Mouse (Mus musculus): ENCODE data around the gene Apobec4. TPM values are rescaled to one million over a fixed set of nuclear protein-coding genes. Genes with fewer than 3 reads are reported as not detected.
A peak's percentile ranks its signal among the peaks of the same experiment; 100 is the strongest.

Apobec4 gene
- polyA plus RNA-seq (2014; fragmentation: Nextera tagmentation; extraction: Ambion mirVana): not detected in 2 replicates

- H3K27ac ChIP-seq (replicated peaks; ENCODE audit: low read depth, low read length): no peak within 1 kb of the TSS
- H3K4me3 ChIP-seq (ENCODE audit: low read depth, low read length): no peak within 1 kb of the TSS
- ATAC-seq (replicated peaks; ENCODE audit: insufficient number of reproducible peaks, low FRiP score, low TSS enrichment, low read depth) (no peak), DNase-seq (ENCODE audit: low spot score) (no peak)
- H3K9ac ChIP-seq (replicated peaks; ENCODE audit: low read length): no peak within 1 kb of the TSS
- WGBS: 75% methylated on average over 13 of the region's 13 CpGs
- H3K27me3 ChIP-seq (ENCODE audit: control insufficient read depth, insufficient read depth, low read length): no peaks in the 10 kb centered on the region
- H3K36me3 ChIP-seq (replicated peaks; ENCODE audit: control insufficient read depth, insufficient read depth, low read depth, low read length): no peaks in the 10 kb centered on the region
- no peaks in the 10 kb centered on the region for H3K9me3 ChIP-seq (replicated peaks; ENCODE audit: control insufficient read depth, low read length)
- H3K4me1 ChIP-seq (ENCODE audit: control insufficient read depth, insufficient read depth, low read length): no peaks in the 10 kb centered on the region
- H3K4me2 ChIP-seq (ENCODE audit: low read depth, low read length): no peak within 1 kb of the TSS
Observed at GRCm38 (mm10) chr1:152750312-152750965, at the start of gene Apobec4. Apobec4 (plus strand) TSS chr1:152750551.

DNA sequence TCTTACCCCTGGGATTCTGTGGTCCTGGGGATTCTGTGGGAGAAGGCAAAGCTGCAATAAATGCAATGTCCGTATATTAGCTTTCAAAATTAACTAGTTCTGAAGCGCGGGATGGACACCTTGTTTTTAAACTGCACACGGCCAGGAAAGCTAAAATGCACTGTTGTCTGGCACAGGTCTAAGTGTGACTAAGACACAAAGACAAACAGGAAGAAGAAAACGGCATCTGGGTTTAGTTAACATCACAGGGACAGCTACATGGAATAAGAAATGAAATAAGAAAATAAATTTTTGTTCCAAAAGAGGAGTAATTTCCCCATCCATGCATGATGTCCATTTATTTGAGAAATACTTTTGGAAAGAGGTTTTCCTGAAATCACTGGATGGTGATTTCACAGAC is 49.3 kb upstream of the Apobec4 start:
- H3K4me2 ChIP-seq (ENCODE audit: low read depth, low read length): no peak overlapping the region
- no peaks in the 10 kb centered on the region for H3K36me3 ChIP-seq (replicated peaks; ENCODE audit: control insufficient read depth, insufficient read depth, low read depth, low read length)
- no peaks in the 10 kb centered on the region for H3K27me3 ChIP-seq (ENCODE audit: control insufficient read depth, insufficient read depth, low read length)
- no peak overlapping the region for H3K9ac ChIP-seq (replicated peaks; ENCODE audit: low read length)
- H3K4me1 ChIP-seq (ENCODE audit: control insufficient read depth, insufficient read depth, low read length): no peaks in the 10 kb centered on the region
- H3K4me3 ChIP-seq (ENCODE audit: low read depth, low read length): no peak overlapping the region
- DNase-seq (ENCODE audit: low spot score) (no peak), ATAC-seq (replicated peaks; ENCODE audit: insufficient number of reproducible peaks, low FRiP score, low TSS enrichment, low read depth) (no peak)
- no peak overlapping the region for H3K27ac ChIP-seq (replicated peaks; ENCODE audit: low read depth, low read length)
- 75% methylated on average over 5 of the region's 5 CpGs for WGBS
- H3K9me3 ChIP-seq (replicated peaks; ENCODE audit: control insufficient read depth, low read length): no peaks in the 10 kb centered on the region

- 53% methylated on average over 6 of the region's 6 CpGs for whole genome bisulfite sequencing
- Histone ChIP-seq H3K27ac (replicated peaks; ENCODE audit: low read depth, low read length) (no peak overlapping the region), H3K9me3 (replicated peaks; ENCODE audit: control insufficient read depth, low read length) (no peaks in the 10 kb centered on the region), H3K36me3 (replicated peaks; ENCODE audit: control insufficient read depth, insufficient read depth, low read depth, low read length) (no peaks in the 10 kb centered on the region), H3K4me2 (ENCODE audit: low read depth, low read length) (no peak overlapping the region), H3K27me3 (ENCODE audit: control insufficient read depth, insufficient read depth, low read length) (no peaks in the 10 kb centered on the region), H3K4me1 (ENCODE audit: control insufficient read depth, insufficient read depth, low read length) (no peaks in the 10 kb centered on the region), H3K4me3 (ENCODE audit: low read depth, low read length) (no peak overlapping the region), H3K9ac (replicated peaks; ENCODE audit: low read length) (no peak overlapping the region)
- DNase-seq (ENCODE audit: low spot score): no peak
- ATAC-seq (replicated peaks; ENCODE audit: insufficient number of reproducible peaks, low FRiP score, low TSS enrichment, low read depth): no peak
Observed at GRCm38 (mm10) chr1:152702920-152703319, 47.4 kb upstream of the Apobec4 start.

- 56% methylated on average over 6 of the region's 6 CpGs for WGBS
- Histone ChIP-seq H3K4me2 (ENCODE audit: low read depth, low read length) (no peak overlapping the region), H3K27ac (replicated peaks; ENCODE audit: low read depth, low read length) (no peak overlapping the region), H3K4me1 (ENCODE audit: control insufficient read depth, insufficient read depth, low read length) (no peaks in the 10 kb centered on the region), H3K27me3 (ENCODE audit: control insufficient read depth, insufficient read depth, low read length) (no peaks in the 10 kb centered on the region), H3K9me3 (replicated peaks; ENCODE audit: control insufficient read depth, low read length) (no peaks in the 10 kb centered on the region), H3K9ac (replicated peaks; ENCODE audit: low read length) (no peak overlapping the region), H3K36me3 (replicated peaks; ENCODE audit: control insufficient read depth, insufficient read depth, low read depth, low read length) (no peaks in the 10 kb centered on the region), H3K4me3 (ENCODE audit: low read depth, low read length) (no peak overlapping the region)
- ATAC-seq (replicated peaks; ENCODE audit: insufficient number of reproducible peaks, low FRiP score, low TSS enrichment, low read depth): no peak
- DNase-seq (ENCODE audit: low spot score): no peak
Observed at GRCm38 (mm10) chr1:152703941-152704340, 46.4 kb upstream of the Apobec4 start.

- DNase-seq (ENCODE audit: low spot score): no peak
- 97% methylated on average over 2 of the region's 2 CpGs for WGBS
- H3K36me3 ChIP-seq (replicated peaks; ENCODE audit: control insufficient read depth, insufficient read depth, low read depth, low read length): no peaks in the 10 kb centered on the region
- no peak overlapping the region for H3K4me2 ChIP-seq (ENCODE audit: low read depth, low read length)
- H3K4me1 ChIP-seq (ENCODE audit: control insufficient read depth, insufficient read depth, low read length): no peaks in the 10 kb centered on the region
- no peaks in the 10 kb centered on the region for H3K9me3 ChIP-seq (replicated peaks; ENCODE audit: control insufficient read depth, low read length)
- no peak for ATAC-seq (replicated peaks; ENCODE audit: insufficient number of reproducible peaks, low FRiP score, low TSS enrichment, low read depth)
- no peaks in the 10 kb centered on the region for H3K27me3 ChIP-seq (ENCODE audit: control insufficient read depth, insufficient read depth, low read length)
- H3K4me3 ChIP-seq (ENCODE audit: low read depth, low read length): no peak overlapping the region
- no peak overlapping the region for H3K27ac ChIP-seq (replicated peaks; ENCODE audit: low read depth, low read length)
- no peak overlapping the region for H3K9ac ChIP-seq (replicated peaks; ENCODE audit: low read length)
Observed at GRCm38 (mm10) chr1:152707560-152707959, 42.8 kb upstream of the Apobec4 start.

GRCm38 (mm10) chr1:152711037-152711436 is 39.3 kb upstream of the Apobec4 start:
- H3K4me2 ChIP-seq (ENCODE audit: low read depth, low read length): no peak overlapping the region
- no peaks in the 10 kb centered on the region for H3K9me3 ChIP-seq (replicated peaks; ENCODE audit: control insufficient read depth, low read length)
- WGBS: 88% methylated on average over 4 of the region's 4 CpGs
- DNase-seq (ENCODE audit: low spot score) (no peak), ATAC-seq (replicated peaks; ENCODE audit: insufficient number of reproducible peaks, low FRiP score, low TSS enrichment, low read depth) (no peak)
- no peaks in the 10 kb centered on the region for H3K27me3 ChIP-seq (ENCODE audit: control insufficient read depth, insufficient read depth, low read length)
- H3K4me1 ChIP-seq (ENCODE audit: control insufficient read depth, insufficient read depth, low read length): peaks cover 3% of the 10 kb centered on the region; the same call in 1 of the 2 replicates
- no peak overlapping the region for H3K4me3 ChIP-seq (ENCODE audit: low read depth, low read length)
- no peak overlapping the region for H3K9ac ChIP-seq (replicated peaks; ENCODE audit: low read length)
- H3K27ac ChIP-seq (replicated peaks; ENCODE audit: low read depth, low read length): no peak overlapping the region
- no peaks in the 10 kb centered on the region for H3K36me3 ChIP-seq (replicated peaks; ENCODE audit: control insufficient read depth, insufficient read depth, low read depth, low read length)

- Histone ChIP-seq H3K27ac (replicated peaks; ENCODE audit: low read depth, low read length) (no peak overlapping the region), H3K4me2 (ENCODE audit: low read depth, low read length) (no peak overlapping the region), H3K9me3 (replicated peaks; ENCODE audit: control insufficient read depth, low read length) (no peaks in the 10 kb centered on the region), H3K4me1 (ENCODE audit: control insufficient read depth, insufficient read depth, low read length) (peaks cover 3% of the 10 kb centered on the region; the same call in 1 of the 2 replicates), H3K9ac (replicated peaks; ENCODE audit: low read length) (no peak overlapping the region), H3K4me3 (ENCODE audit: low read depth, low read length) (no peak overlapping the region), H3K27me3 (ENCODE audit: control insufficient read depth, insufficient read depth, low read length) (no peaks in the 10 kb centered on the region), H3K36me3 (replicated peaks; ENCODE audit: control insufficient read depth, insufficient read depth, low read depth, low read length) (no peaks in the 10 kb centered on the region)
- ATAC-seq (replicated peaks; ENCODE audit: insufficient number of reproducible peaks, low FRiP score, low TSS enrichment, low read depth): no peak
- DNase-seq (ENCODE audit: low spot score): no peak
- WGBS: 80% methylated on average over 4 of the region's 4 CpGs
Observed at GRCm38 (mm10) chr1:152713924-152714323, 36.4 kb upstream of the Apobec4 start.

DNA sequence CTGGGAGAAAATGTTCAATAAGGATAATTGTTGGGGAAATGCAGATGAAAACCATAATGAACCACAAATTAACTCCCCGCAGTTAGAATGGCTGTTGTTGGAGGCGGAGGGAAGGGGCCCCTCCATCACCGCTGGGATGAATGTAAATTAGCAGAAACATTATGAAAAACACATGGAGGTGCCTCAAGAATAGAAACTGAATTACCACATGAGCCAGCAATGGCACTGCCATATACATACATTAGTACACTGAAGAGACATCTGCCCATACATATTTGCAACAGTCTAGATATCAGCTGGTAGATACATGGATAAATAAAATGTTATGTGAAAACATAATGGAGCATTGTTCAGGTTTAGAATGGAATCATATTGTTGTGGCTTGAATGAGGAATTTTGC is 35.9 kb upstream of the Apobec4 start:
- no peak overlapping the region for H3K27ac ChIP-seq (replicated peaks; ENCODE audit: low read depth, low read length)
- peaks cover 3% of the 10 kb centered on the region; the same call in 1 of the 2 replicates for H3K4me1 ChIP-seq (ENCODE audit: control insufficient read depth, insufficient read depth, low read length)
- no peaks in the 10 kb centered on the region for H3K36me3 ChIP-seq (replicated peaks; ENCODE audit: control insufficient read depth, insufficient read depth, low read depth, low read length)
- 33% methylated on average over 3 of the region's 3 CpGs for WGBS
- H3K4me3 ChIP-seq (ENCODE audit: low read depth, low read length): no peak overlapping the region
- DNase-seq (ENCODE audit: low spot score): peak; percentile 47
- ATAC-seq (replicated peaks; ENCODE audit: insufficient number of reproducible peaks, low FRiP score, low TSS enrichment, low read depth): no peak
- H3K9me3 ChIP-seq (replicated peaks; ENCODE audit: control insufficient read depth, low read length): no peaks in the 10 kb centered on the region
- H3K4me2 ChIP-seq (ENCODE audit: low read depth, low read length): no peak overlapping the region
- no peak overlapping the region for H3K9ac ChIP-seq (replicated peaks; ENCODE audit: low read length)
- no peaks in the 10 kb centered on the region for H3K27me3 ChIP-seq (ENCODE audit: control insufficient read depth, insufficient read depth, low read length)
